Mouse (Mus musculus) heart, embryonic 14.5 days (tissue): ENCODE results near the gene Olfr1270. TPM values are rescaled to one million over a fixed set of nuclear protein-coding genes. Genes with fewer than 3 reads are reported as not detected.
"Not testable (repeated sequence)": the region's sequence is repeated elsewhere in the genome, so short reads cannot be mapped to it uniquely, and the experiment has no call there.

Source experiments
- ATAC-seq: fragments of 200-750 bp; cut with Nextera tagmentation; 2 replicates; pipeline ENCODE4 v1.8.0; 2017; ENCODE audit warnings: low read depth, moderate TSS enrichment; ENCODE audit not compliant: insufficient number of reproducible peaks, insufficient read depth, low FRiP score
- H3K27ac ChIP-seq, 2 experiments: fragments of 200-500 bp in 1 of 2; fragments of 300-500 bp in 1 of 2; sonication (generic) in 1 of 2; replicated peaks in 1 of 2; 2 replicates each; pipeline ENCODE4 v1.5.1; 2012 to 2014; ENCODE audit warnings: low read depth in 2 of 2, low read length in 2 of 2, control low read depth in 1 of 2, mild to moderate bottlenecking in 1 of 2, mixed read lengths in 1 of 2; ENCODE audit not compliant: control insufficient read depth in 1 of 2, insufficient read depth in 1 of 2
- H3K27me3 ChIP-seq: fragments of 300-500 bp; sonication (generic); 2 replicates; pipeline ENCODE4 v1.6.1; 2014; ENCODE audit warnings: mild to moderate bottlenecking, low read length, control low read depth; ENCODE audit not compliant: control insufficient read depth, insufficient read depth
- H3K36me3 ChIP-seq: fragments of 300-500 bp; sonication (generic); 2 replicates; pipeline ENCODE4 v1.6.1; 2014; ENCODE audit warnings: mild to moderate bottlenecking, control low read depth, low read length, mixed read lengths; ENCODE audit not compliant: control insufficient read depth, insufficient read depth
- H3K4me1 ChIP-seq, 2 experiments: fragments of 200-500 bp in 1 of 2; fragments of 300-500 bp in 1 of 2; sonication (generic) in 1 of 2; 2 replicates each; pipeline ENCODE4 v1.6.1; 2012 to 2014; ENCODE audit warnings: low read length in 2 of 2, control low read depth in 1 of 2, mixed read lengths in 1 of 2; ENCODE audit not compliant: control insufficient read depth in 2 of 2, insufficient read depth in 2 of 2
- H3K4me2 ChIP-seq: fragments of 300-500 bp; sonication (generic); 2 replicates; pipeline ENCODE4 v1.6.1; 2014; ENCODE audit warnings: mild to moderate bottlenecking, low read length
- H3K4me3 ChIP-seq, 2 experiments: fragments of 200-500 bp in 1 of 2; fragments of 300-500 bp in 1 of 2; sonication (generic) in 1 of 2; 2 replicates each; pipeline ENCODE4 v1.5.1; 2012 to 2014; ENCODE audit warnings: low read length in 2 of 2, mild to moderate bottlenecking in 2 of 2, control low read depth in 1 of 2, low read depth in 1 of 2, moderate library complexity in 1 of 2; ENCODE audit not compliant: control insufficient read depth in 1 of 2, insufficient read depth in 1 of 2
- H3K9ac ChIP-seq: fragments of 300-500 bp; sonication (generic); 2 replicates; pipeline ENCODE4 v1.6.1; 2014; ENCODE audit warnings: mild to moderate bottlenecking, low read length
- H3K9me3 ChIP-seq: fragments of 300-500 bp; sonication (generic); 2 replicates; pipeline ENCODE4 v1.6.1; 2016; ENCODE audit warnings: low read length, control low read depth; ENCODE audit not compliant: control insufficient read depth
- WGBS: fragments of 180-500 bp; shearing (Covaris S2); extraction: QIAGEN DNeasy Blood & Tissue Kit; methylation state at CpG from one replicate; pipeline ENCODE4 v1.1.7; 2014; 5-methylcytosine and 5-hydroxymethylcytosine counted together
- polyA plus RNA-seq: library from polyadenylated mRNA; unstranded; fragments of >200 nt; fragmentation: Nextera tagmentation; extraction: Ambion mirVana; gene quantifications from 2 replicates; pipeline ENCODE4 v1.2.1, GENCODE M21; 2014

Olfr1270 gene
- not detected in 2 replicates for polyA plus RNA-seq

DNA sequence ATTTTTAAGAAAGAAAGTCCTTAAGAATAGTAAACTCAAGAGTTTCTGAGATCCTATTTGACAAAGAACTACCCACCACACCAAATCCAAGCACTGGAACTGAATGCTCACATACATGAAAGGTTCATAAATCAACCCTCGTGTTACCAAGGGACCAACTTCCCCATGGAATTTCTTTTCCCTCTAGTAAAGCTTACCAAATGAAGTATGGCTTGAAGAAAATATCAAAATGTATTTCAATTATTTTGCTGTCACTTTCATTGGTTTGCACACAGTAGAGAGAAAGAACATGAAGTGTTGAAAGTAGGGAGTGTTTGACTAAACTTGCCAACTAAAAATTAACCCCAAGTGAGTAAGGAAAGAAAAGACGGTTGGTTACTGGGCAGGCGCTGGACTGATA lies at the start of gene Olfr1270:
Gene Olfr1270 (minus strand): TSS at position 101 of the 400 bp plus-strand sequence.
- no peak for ATAC-seq
- Histone ChIP-seq H3K4me2 (no peak within 1 kb of the TSS), H3K4me3 (no peak within 1 kb of the TSS), H3K9me3 (no peaks in the 10 kb centered on the region), H3K27ac (no peak within 1 kb of the TSS), H3K4me1 (no peaks in the 10 kb centered on the region), H3K36me3 (no peaks in the 10 kb centered on the region), H3K27me3 (no peaks in the 10 kb centered on the region), H3K9ac (no peak within 1 kb of the TSS)
- WGBS, result 79% methylated on average over 3 of the region's 3 CpGs

GRCm38 (mm10) chr2:90199606-90200005 lies 46.7 kb upstream of the Olfr1270 start:
- not testable (repeated sequence) for H3K36me3 ChIP-seq, H3K9me3 ChIP-seq, H3K27me3 ChIP-seq, H3K4me1 ChIP-seq, H3K9ac ChIP-seq, H3K4me3 ChIP-seq, ATAC-seq, H3K27ac ChIP-seq, H3K4me2 ChIP-seq
- WGBS, result no CpG with 5 or more reads among the region's 4 CpGs

DNA sequence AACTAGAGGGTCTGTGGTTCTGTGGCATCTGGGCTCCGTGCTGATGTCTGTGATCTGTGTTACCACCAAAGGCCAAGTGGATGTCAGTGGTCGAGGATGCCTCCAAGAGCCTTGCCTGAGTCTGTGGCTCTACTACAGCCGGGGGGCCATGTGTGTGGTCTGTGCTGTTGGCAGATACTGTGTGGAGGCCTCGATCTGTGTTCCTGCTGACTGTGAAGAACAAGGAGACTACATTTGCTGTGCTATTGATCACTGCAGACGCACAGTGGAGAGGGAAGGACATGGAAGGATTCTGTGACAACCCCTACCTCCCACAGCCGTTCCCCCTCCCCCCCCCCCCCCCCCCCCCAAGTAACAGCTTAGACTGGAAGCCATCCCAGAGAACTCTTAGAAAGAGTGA lies 42.4 kb upstream of the Olfr1270 start:
- ATAC-seq, result not testable (repeated sequence)
- no CpG with 5 or more reads among the region's 6 CpGs for WGBS

DNA sequence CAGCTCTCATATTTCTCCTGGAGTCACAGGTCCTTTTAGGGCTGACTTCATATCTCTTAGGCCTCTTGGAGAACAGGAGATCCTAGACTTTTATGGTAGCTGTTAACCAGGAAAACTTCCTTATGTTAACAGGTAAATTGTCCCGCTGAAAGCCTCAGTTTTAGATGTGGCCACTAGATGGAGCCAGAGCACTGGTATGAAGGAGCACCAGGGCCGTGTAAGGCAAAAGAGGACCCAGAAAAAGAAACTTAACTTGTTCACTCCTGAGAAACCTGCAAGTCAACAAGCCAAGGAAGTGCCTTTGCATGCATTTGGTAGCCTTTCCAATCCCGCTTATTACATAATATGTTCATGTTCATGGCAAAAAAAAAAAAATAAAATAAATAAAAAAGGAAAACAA lies 41.9 kb upstream of the Olfr1270 start:
- not testable (repeated sequence) for H3K27ac ChIP-seq, H3K36me3 ChIP-seq, H3K4me2 ChIP-seq, ATAC-seq, H3K9me3 ChIP-seq, H3K27me3 ChIP-seq, H3K4me3 ChIP-seq, H3K4me1 ChIP-seq, H3K9ac ChIP-seq
- no CpG with 5 or more reads among the region's 3 CpGs for WGBS

More for the DNA sequence above, 42.4 kb upstream of the Olfr1270 start:
- H3K36me3 ChIP-seq, H3K9me3 ChIP-seq, H3K4me3 ChIP-seq, H3K27me3 ChIP-seq, H3K4me2 ChIP-seq, H3K9ac ChIP-seq, H3K27ac ChIP-seq, H3K4me1 ChIP-seq: not testable (repeated sequence)

GRCm38 (mm10) chr2:90187082-90187481 lies 34.2 kb upstream of the Olfr1270 start:
- H3K4me1 ChIP-seq, H3K27me3 ChIP-seq, H3K4me3 ChIP-seq, H3K9me3 ChIP-seq, H3K9ac ChIP-seq, H3K36me3 ChIP-seq, ATAC-seq, H3K27ac ChIP-seq, H3K4me2 ChIP-seq: not testable (repeated sequence)
- no CpG with 5 or more reads among the region's 5 CpGs for WGBS

DNA sequence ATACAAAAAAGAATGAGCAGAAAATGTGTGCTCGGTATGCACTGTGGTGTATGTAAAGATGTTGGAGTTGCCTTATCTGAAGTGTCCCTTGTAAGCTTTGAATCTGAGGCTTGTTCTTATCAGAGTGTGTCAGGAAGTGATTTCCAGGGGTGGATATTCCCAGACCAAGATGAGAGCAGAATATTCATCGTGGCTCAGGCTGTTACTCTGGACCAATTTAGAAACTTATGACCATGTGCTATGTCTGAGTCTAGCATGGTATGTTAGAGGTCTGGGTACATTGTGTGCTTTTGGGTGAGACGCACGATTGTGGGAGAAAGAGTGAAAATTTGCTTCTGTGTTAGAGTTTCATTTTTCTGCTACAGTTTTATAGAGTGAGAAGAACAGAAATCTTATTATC lies 33.2 kb upstream of the Olfr1270 start:
- not testable (repeated sequence) for H3K36me3 ChIP-seq, H3K27ac ChIP-seq, H3K4me2 ChIP-seq, H3K4me3 ChIP-seq, H3K9ac ChIP-seq, H3K27me3 ChIP-seq, H3K4me1 ChIP-seq, ATAC-seq, H3K9me3 ChIP-seq
- no CpG with 5 or more reads among the region's 4 CpGs for WGBS

- Histone ChIP-seq H3K27ac (no peak overlapping the region), H3K4me3 (no peak overlapping the region), H3K4me1 (no peaks in the 10 kb centered on the region), H3K9me3 (no peaks in the 10 kb centered on the region), H3K4me2 (no peak overlapping the region), H3K36me3 (no peaks in the 10 kb centered on the region), H3K27me3 (no peaks in the 10 kb centered on the region), H3K9ac (no peak overlapping the region)
- 90% methylated on average over 9 of the region's 9 CpGs for WGBS
- no peak for ATAC-seq
Observed at GRCm38 (mm10) chr2:90153916-90154315, 1.0 kb upstream of the Olfr1270 start.

- Histone ChIP-seq H3K4me2 (no peak within 1 kb of the TSS), H3K9ac (no peak within 1 kb of the TSS), H3K9me3 (no peaks in the 10 kb centered on the region), H3K4me3 (no peak within 1 kb of the TSS), H3K27ac (no peak within 1 kb of the TSS), H3K4me1 (no peaks in the 10 kb centered on the region), H3K36me3 (no peaks in the 10 kb centered on the region), H3K27me3 (no peaks in the 10 kb centered on the region)
- no peak for ATAC-seq
Observed at GRCm38 (mm10) chr2:90142196-90142595, 10.7 kb downstream of the Olfr1270 start, which contains the start of gene Olfr32. Olfr32 (minus strand) TSS chr2:90142296.
